Comparison of ENCODE assay signal across 8 mouse cellular contexts in the genomic region with DNA sequence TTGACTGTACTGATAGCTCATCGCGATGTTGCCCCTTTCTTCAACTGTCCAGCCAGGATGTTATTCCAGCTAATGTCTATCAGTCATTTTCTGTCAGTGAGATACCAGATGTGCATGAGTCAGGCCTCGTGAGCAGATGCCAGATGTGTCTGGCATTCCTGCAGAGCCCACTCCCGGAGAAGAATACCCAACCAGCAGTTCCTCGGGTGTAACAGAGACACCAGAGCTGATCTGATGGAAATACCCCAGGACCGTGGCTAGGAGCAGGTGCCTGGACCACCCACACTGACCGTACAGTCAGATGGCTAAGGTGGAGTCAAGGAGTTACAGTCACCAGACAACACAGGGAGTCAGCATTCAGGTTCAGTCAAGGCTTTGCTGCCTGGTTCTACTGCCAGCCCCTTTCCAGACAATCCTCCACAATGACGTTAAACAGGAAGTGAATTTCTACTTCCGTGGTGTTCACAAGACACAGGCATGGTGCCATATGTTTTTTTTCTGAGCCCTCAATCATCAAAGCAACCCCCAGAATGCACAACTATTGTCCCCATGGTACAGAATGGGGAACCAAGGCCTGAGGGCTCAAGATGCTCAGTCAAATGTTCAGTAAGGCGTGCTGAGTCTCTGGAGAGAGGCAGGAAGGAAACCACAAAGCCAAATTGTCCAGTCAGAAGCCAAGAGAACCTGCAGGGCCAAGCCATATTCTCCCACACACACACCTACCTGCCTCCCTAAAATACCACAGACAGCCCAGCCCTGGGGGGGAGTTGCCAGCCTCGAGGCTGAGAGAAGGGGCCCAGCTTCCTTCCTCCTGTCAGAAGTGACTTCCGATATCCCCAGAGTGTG.
DNase-seq lines count a peak whose midpoint lies in the region; ATAC-seq and TF ChIP-seq lines count a peak whose summit lies in the region.

No protein-coding gene starts in this region.

- H3K9me3 ChIP-seq in hindbrain, embryonic 15.5 days: no peaks in the 10 kb centered on the region
- no peaks in the 10 kb centered on the region for H3K9me3 ChIP-seq in hindbrain, embryonic 11.5 days (ENCODE audit: control insufficient read depth, low read length)
- 0 out of 2 replicates have a peak, but pooled peaks cover 5% of the 10 kb centered on the region for H3K9me3 ChIP-seq in limb, embryonic 14.5 days (ENCODE audit: control insufficient read depth, low read length)

- ATAC-seq in hindbrain, embryonic 15.5 days (ENCODE audit: low FRiP score, low read depth): no peak
- ATAC-seq in hindbrain, embryonic 11.5 days (ENCODE audit: low FRiP score): no peak
- peak; percentile 12; the same call in 1 of the 2 replicates for ATAC-seq in limb, embryonic 14.5 days (ENCODE audit: low FRiP score, low read depth)
- peak; percentile 47 for ATAC-seq in neutrophil, adult 5-6 weeks (ENCODE audit: extremely low read depth, insufficient number of reproducible peaks, low FRiP score, poor library complexity, severe bottlenecking)
- ATAC-seq in cerebellum, adult (ENCODE audit: insufficient number of reproducible peaks, low FRiP score, low TSS enrichment): no peak

- WGBS in hindbrain, embryonic 15.5 days: 65% methylated on average over 12 of the region's 12 CpGs
- WGBS in hindbrain, embryonic 11.5 days: 70% methylated on average over 12 of the region's 12 CpGs
- WGBS in limb, embryonic 14.5 days: 48% methylated on average over 12 of the region's 12 CpGs

- intact Hi-C loops in left cerebral cortex, postnatal 36 days (cut with DNase I): loop anchor here (5.0 kb wide), 2 partner anchors 77 to 197 kb away; a partner anchor contains a TSS

- no peak for DNase-seq in hindbrain, embryonic 11.5 days (ENCODE audit: low spot score)
- DNase-seq in MEL-GATA-1-ER (ENCODE audit: extremely low read depth, low read depth): peak; percentile 43
- no peak for DNase-seq in limb, embryonic 14.5 days (ENCODE audit: low spot score)
- DNase-seq in left cerebral cortex, postnatal 36 days (ENCODE audit: low spot score in 2 of 2): no peak
- DNase-seq in right cerebral cortex, postnatal 10 days (ENCODE audit: low spot score in 2 of 2): no peak

- no peak for TF ChIP-seq POLR2A in limb, embryonic 14.5 days (IDR thresholded peaks at IDR 0.05; ENCODE audit: borderline replicate concordance, extremely low read depth, insufficient read depth, insufficient read length)

- peak overlapping the region; percentile 32; the same call in 1 of the 2 replicates for H3K27ac ChIP-seq in hindbrain, embryonic 15.5 days (replicated peaks)
- H3K27ac ChIP-seq in hindbrain, embryonic 11.5 days (ENCODE audit: low read depth, low read length): no peak overlapping the region
- H3K27ac ChIP-seq in limb, embryonic 14.5 days (replicated peaks; ENCODE audit: low read depth, low read length): no peak overlapping the region

- no peak overlapping the region for H3K9ac ChIP-seq in hindbrain, embryonic 15.5 days
- H3K9ac ChIP-seq in hindbrain, embryonic 11.5 days (ENCODE audit: low read depth, low read length): no peak overlapping the region
- no peak overlapping the region for H3K9ac ChIP-seq in limb, embryonic 14.5 days (ENCODE audit: low read depth, low read length, severe bottlenecking)

- H3K27me3 ChIP-seq in hindbrain, embryonic 15.5 days: no peaks in the 10 kb centered on the region
- H3K27me3 ChIP-seq in hindbrain, embryonic 11.5 days (ENCODE audit: control insufficient read depth, insufficient read depth, low read length): no peaks in the 10 kb centered on the region
- no peaks in the 10 kb centered on the region for H3K27me3 ChIP-seq in limb, embryonic 14.5 days (ENCODE audit: control insufficient read depth, insufficient read depth, low read length)

- H3K4me2 ChIP-seq in hindbrain, embryonic 15.5 days: no peak overlapping the region
- no peak overlapping the region for H3K4me2 ChIP-seq in hindbrain, embryonic 11.5 days (replicated peaks; ENCODE audit: low read depth, low read length)
- H3K4me2 ChIP-seq in limb, embryonic 14.5 days (replicated peaks; ENCODE audit: low read depth, low read length, severe bottlenecking): no peak overlapping the region

- H3K4me1 ChIP-seq in hindbrain, embryonic 15.5 days (replicated peaks): peaks cover 36% of the 10 kb centered on the region
- no peaks in the 10 kb centered on the region for H3K4me1 ChIP-seq in hindbrain, embryonic 11.5 days (replicated peaks; ENCODE audit: control insufficient read depth, insufficient read depth, low read length)
- H3K4me1 ChIP-seq in limb, embryonic 14.5 days (ENCODE audit: control insufficient read depth, insufficient read depth, low read length): peaks cover 18% of the 10 kb centered on the region

- no peaks in the 10 kb centered on the region for H3K36me3 ChIP-seq in hindbrain, embryonic 15.5 days
- H3K36me3 ChIP-seq in hindbrain, embryonic 11.5 days (ENCODE audit: control insufficient read depth, insufficient read depth, low read length): no peaks in the 10 kb centered on the region
- H3K36me3 ChIP-seq in limb, embryonic 14.5 days (ENCODE audit: control insufficient read depth, insufficient read depth, low read length): no peaks in the 10 kb centered on the region

- H3K4me3 ChIP-seq in hindbrain, embryonic 15.5 days: no peak overlapping the region
- H3K4me3 ChIP-seq in hindbrain, embryonic 11.5 days (ENCODE audit: low read depth, low read length): no peak overlapping the region
- H3K4me3 ChIP-seq in limb, embryonic 14.5 days (replicated peaks; ENCODE audit: low read length): no peak overlapping the region

Comparison
In these comparisons a context has a peak if more than half of its experiments do, and no peak if none do; other contexts are left out.
1. ATAC-seq: peak in limb, embryonic 14.5 days (single experiment) and neutrophil, adult 5-6 weeks (single experiment); none in hindbrain, embryonic 15.5 days (single experiment), hindbrain, embryonic 11.5 days (single experiment) and cerebellum, adult (single experiment).